Mouse (Mus musculus) hindbrain, embryonic 14.5 days (tissue): Measurements from ENCODE around the gene Olfr715. TPM values are rescaled to one million over a fixed set of nuclear protein-coding genes. Genes with fewer than 3 reads are reported as not detected.
"Not testable (repeated sequence)": the region's sequence is repeated elsewhere in the genome, so short reads cannot be mapped to it uniquely, and the experiment has no call there.

Source experiments
- ATAC-seq: fragments of 200-750 bp; cut with Nextera tagmentation; 2 replicates; pipeline ENCODE4 v1.8.0; 2017; ENCODE audit warnings: moderate number of reproducible peaks, mild to moderate bottlenecking, moderate TSS enrichment, moderate library complexity; ENCODE audit not compliant: low FRiP score
- DNase-seq: peaks from one replicate; pipeline ENCODE4 v3.0.0-alpha.2; 2015; ENCODE audit warnings: low spot score
- H3K27ac ChIP-seq: fragments of 300-500 bp; sonication (generic); 2 replicates; pipeline ENCODE4 v1.5.1; 2014; ENCODE audit warnings: mild to moderate bottlenecking, moderate library complexity
- H3K27me3 ChIP-seq: fragments of 300-500 bp; sonication (generic); 2 replicates; pipeline ENCODE4 v1.6.1; 2014; ENCODE audit warnings: mild to moderate bottlenecking, low read length, mixed read lengths; ENCODE audit not compliant: control insufficient read depth, insufficient read depth
- H3K36me3 ChIP-seq: fragments of 300-500 bp; sonication (generic); replicated peaks from 2 replicates; pipeline ENCODE4 v1.6.1; 2014; ENCODE audit not compliant: control insufficient read depth, insufficient read depth
- H3K4me1 ChIP-seq: fragments of 300-500 bp; sonication (generic); replicated peaks from 2 replicates; pipeline ENCODE4 v1.6.1; 2014; ENCODE audit warnings: antibody characterized with exemption, low read length, mixed read lengths; ENCODE audit not compliant: control insufficient read depth, insufficient read depth
- H3K4me2 ChIP-seq: fragments of 300-500 bp; sonication (generic); replicated peaks from 2 replicates; pipeline ENCODE4 v1.6.1; 2014; ENCODE audit warnings: mild to moderate bottlenecking, moderate library complexity
- H3K4me3 ChIP-seq: fragments of 300-500 bp; sonication (generic); replicated peaks from 2 replicates; pipeline ENCODE4 v1.5.1; 2014; ENCODE audit warnings: mild to moderate bottlenecking, low read length
- H3K9ac ChIP-seq: fragments of 300-500 bp; sonication (generic); 2 replicates; pipeline ENCODE4 v1.6.1; 2014
- H3K9me3 ChIP-seq: fragments of 300-500 bp; sonication (generic); 2 replicates; pipeline ENCODE4 v1.6.1; 2016; ENCODE audit warnings: low read length; ENCODE audit not compliant: control insufficient read depth
- WGBS: fragments of 180-500 bp; shearing (Covaris S2); extraction: QIAGEN DNeasy Blood & Tissue Kit; methylation state at CpG from one replicate; pipeline ENCODE4 v1.1.7; 2014; 5-methylcytosine and 5-hydroxymethylcytosine counted together
- polyA plus RNA-seq: library from polyadenylated mRNA; unstranded; fragments of >200 nt; fragmentation: Nextera tagmentation; extraction: Ambion mirVana; gene quantifications from 2 replicates; pipeline ENCODE4 v1.2.1, GENCODE M21; 2014

Olfr715 gene
- not detected in 2 replicates for polyA plus RNA-seq

- not testable (repeated sequence) for H3K27ac ChIP-seq, H3K27me3 ChIP-seq, H3K4me1 ChIP-seq, ATAC-seq, H3K4me2 ChIP-seq, H3K9me3 ChIP-seq, H3K36me3 ChIP-seq, DNase-seq, H3K4me3 ChIP-seq, H3K9ac ChIP-seq
- WGBS = 93% methylated on average over 1 of the region's 3 CpGs
Observed at GRCm38 (mm10) chr7:107130983-107131382, at the start of gene Olfr715. Olfr715 (minus strand) TSS chr7:107131083.

GRCm38 (mm10) chr7:107180406-107180805, 49.5 kb upstream of the Olfr715 start:
- H3K27me3 ChIP-seq = no peaks in the 10 kb centered on the region
- H3K27ac ChIP-seq = no peak overlapping the region
- H3K9ac ChIP-seq = no peak overlapping the region
- H3K4me3 ChIP-seq = no peak overlapping the region
- H3K4me1 ChIP-seq = no peaks in the 10 kb centered on the region
- H3K4me2 ChIP-seq = no peak overlapping the region
- WGBS = 56% methylated on average over 2 of the region's 2 CpGs
- H3K36me3 ChIP-seq = no peaks in the 10 kb centered on the region
- ATAC-seq (no peak), DNase-seq (no peak)
- no peaks in the 10 kb centered on the region for H3K9me3 ChIP-seq

DNA sequence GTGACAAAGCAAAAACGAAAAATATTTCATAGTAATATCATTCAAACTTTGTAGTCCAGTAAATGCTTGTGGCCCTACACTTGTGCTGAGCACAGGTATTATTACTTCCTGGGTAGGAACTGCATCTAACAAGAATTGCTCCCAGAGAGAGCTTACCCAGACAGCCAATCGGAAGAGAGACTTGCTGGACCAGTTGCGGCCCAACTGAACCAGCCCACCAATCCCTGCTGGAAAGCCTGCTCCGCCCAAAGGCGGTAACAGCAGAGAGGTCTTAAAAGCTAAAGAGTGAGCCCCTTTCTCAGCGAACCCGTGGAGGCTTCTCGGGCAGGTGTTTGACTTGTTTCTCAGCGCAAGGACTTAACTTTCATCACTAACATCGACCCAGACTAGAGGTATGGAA, 35.8 kb upstream of the Olfr715 start, which contains the start of gene Nlrp14:
Gene Nlrp14, plus strand, starts transcription at position 301 of the 400 bp plus-strand sequence.
- WGBS = 82% methylated on average over 10 of the region's 10 CpGs
- no peaks in the 10 kb centered on the region for H3K9me3 ChIP-seq
- no peaks in the 10 kb centered on the region for H3K4me1 ChIP-seq
- no peak within 1 kb of the TSS for H3K4me2 ChIP-seq
- H3K4me3 ChIP-seq = no peak within 1 kb of the TSS
- ATAC-seq (no peak), DNase-seq (no peak)
- no peaks in the 10 kb centered on the region for H3K27me3 ChIP-seq
- H3K27ac ChIP-seq = no peak within 1 kb of the TSS
- H3K9ac ChIP-seq = no peak within 1 kb of the TSS
- no peaks in the 10 kb centered on the region for H3K36me3 ChIP-seq

DNA sequence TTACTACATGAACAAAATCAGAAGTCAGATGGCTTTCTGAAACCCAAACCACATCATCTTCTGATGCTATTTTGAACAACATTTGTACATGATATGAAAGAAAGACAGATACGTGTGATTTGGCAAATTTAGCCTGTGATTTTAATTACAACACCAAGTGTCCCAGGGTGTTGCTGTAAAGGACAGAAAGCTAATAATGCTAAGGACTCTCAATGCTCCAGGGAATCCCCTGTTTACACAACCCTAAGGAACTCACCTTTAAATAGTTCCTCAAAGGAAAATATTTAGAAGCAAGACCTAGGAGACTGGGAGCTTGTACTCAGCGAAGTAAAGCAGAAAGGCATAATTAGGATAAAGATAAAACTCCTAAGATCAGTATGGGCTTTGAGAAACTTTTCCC, 7.1 kb upstream of the Olfr715 start, which contains the start of gene Olfr716:
Gene Olfr716, plus strand, starts transcription at position 301 of the 400 bp plus-strand sequence.
- WGBS = 77% methylated on average over 2 of the region's 2 CpGs
- not testable (repeated sequence) for H3K9me3 ChIP-seq, ATAC-seq, H3K4me3 ChIP-seq, H3K9ac ChIP-seq, H3K27me3 ChIP-seq, H3K4me2 ChIP-seq, H3K4me1 ChIP-seq, H3K27ac ChIP-seq, H3K36me3 ChIP-seq, DNase-seq

DNA sequence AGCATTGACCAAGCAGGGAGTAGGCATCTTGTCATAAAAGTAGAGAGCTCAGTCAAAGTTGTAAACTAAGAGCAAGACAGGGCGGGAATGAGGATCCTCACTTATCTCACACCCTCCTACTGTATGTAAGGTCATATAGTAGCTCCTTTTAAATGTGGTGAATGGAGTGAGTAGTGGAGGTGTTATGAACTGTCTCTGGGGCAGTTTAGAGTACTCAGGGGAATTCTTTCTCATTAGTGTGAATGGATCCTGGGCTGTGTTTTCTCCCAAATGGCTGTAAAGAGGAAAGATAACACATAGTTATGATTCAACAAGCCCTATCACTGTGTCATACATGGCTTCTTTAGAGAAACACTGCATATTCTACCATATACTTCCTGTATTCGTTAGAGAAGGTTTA, 20.6 kb downstream of the Olfr715 start, which contains the start of gene Olfr715b:
Gene Olfr715b, minus strand, starts transcription at position 101 of the 400 bp plus-strand sequence.
- H3K9me3 ChIP-seq, ATAC-seq, H3K4me2 ChIP-seq, H3K9ac ChIP-seq, H3K36me3 ChIP-seq, H3K27ac ChIP-seq, H3K4me3 ChIP-seq, H3K27me3 ChIP-seq, DNase-seq, H3K4me1 ChIP-seq: not testable (repeated sequence)
- WGBS = 94% methylated on average over 1 of the region's 2 CpGs

DNA sequence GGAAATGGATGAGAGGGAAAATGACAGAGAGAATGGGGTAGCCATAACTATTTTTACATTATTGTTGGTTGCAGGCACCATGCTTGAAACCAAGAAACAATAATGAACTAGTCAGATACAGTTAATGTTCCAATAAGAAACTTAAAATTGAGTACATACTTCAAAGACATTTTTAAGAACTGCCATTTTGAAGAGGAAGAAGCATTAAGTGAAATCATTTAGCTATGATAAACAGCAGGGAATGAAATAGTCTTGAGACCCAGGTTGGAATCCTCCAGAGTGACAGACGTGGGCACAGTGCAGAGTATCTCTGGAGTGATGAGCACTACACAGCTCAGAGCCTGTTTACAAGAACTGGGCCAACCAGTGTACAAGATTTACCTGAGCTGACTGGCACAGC, 38.0 kb downstream of the Olfr715 start, which contains the start of gene Olfr17:
Gene Olfr17, plus strand, starts transcription at position 301 of the 400 bp plus-strand sequence.
- no peaks in the 10 kb centered on the region for H3K4me1 ChIP-seq
- 54% methylated on average over 1 of the region's 1 CpGs for WGBS
- no peaks in the 10 kb centered on the region for H3K9me3 ChIP-seq
- no peaks in the 10 kb centered on the region for H3K27me3 ChIP-seq
- H3K4me3 ChIP-seq = no peak within 1 kb of the TSS
- DNase-seq (no peak), ATAC-seq (no peak)
- H3K36me3 ChIP-seq = no peaks in the 10 kb centered on the region
- H3K27ac ChIP-seq = no peak within 1 kb of the TSS
- H3K9ac ChIP-seq = no peak within 1 kb of the TSS
- no peak within 1 kb of the TSS for H3K4me2 ChIP-seq

Other genes with a start within 250 kb of the Olfr715 start
- not detected in 2 replicates for gene Olfr706, start 242.9 kb downstream of the Olfr715 start, polyA plus RNA-seq
- gene Olfr707, start 229.8 kb downstream of the Olfr715 start, polyA plus RNA-seq = not detected in 2 replicates
- not detected in 2 replicates for gene Olfr1532-ps1, start 223.1 kb downstream of the Olfr715 start, polyA plus RNA-seq
- not detected in 2 replicates for gene Olfr709-ps1, start 198.9 kb downstream of the Olfr715 start, polyA plus RNA-seq
- not detected in 2 replicates for gene Olfr710, start 182.8 kb downstream of the Olfr715 start, polyA plus RNA-seq
- gene Olfr6, start 167.1 kb downstream of the Olfr715 start, polyA plus RNA-seq = not detected in 2 replicates
- gene Olfr711, start 155.6 kb downstream of the Olfr715 start, polyA plus RNA-seq = not detected in 2 replicates
- not detected in 2 replicates for gene Olfr2, start 125.0 kb downstream of the Olfr715 start, polyA plus RNA-seq
- gene Olfr713, start 99.9 kb downstream of the Olfr715 start, polyA plus RNA-seq = not detected in 2 replicates
- gene Olfr714, start 60.1 kb downstream of the Olfr715 start, polyA plus RNA-seq = not detected in 2 replicates
- not detected in 2 replicates for gene Olfr17, start 37.9 kb downstream of the Olfr715 start, polyA plus RNA-seq
- gene Olfr715b, start 20.7 kb downstream of the Olfr715 start, polyA plus RNA-seq = not detected in 2 replicates
- not detected in 2 replicates for gene Olfr716, start 7.2 kb upstream of the Olfr715 start, polyA plus RNA-seq
- gene Nlrp14, start 35.9 kb upstream of the Olfr715 start, polyA plus RNA-seq = not detected in 2 replicates
- not detected in 2 replicates for gene Rbmxl2, start 78.4 kb upstream of the Olfr715 start, polyA plus RNA-seq
- gene Syt9, start 239.6 kb upstream of the Olfr715 start, polyA plus RNA-seq = 13.2 and 16.8 TPM in 2 replicates